8 mouse cellular contexts compared by ENCODE assay signal in genomic region chr19:61175756-61176324, GRCm38 (mm10). TPM values are rescaled to one million over a fixed set of nuclear protein-coding genes. Genes with fewer than 3 reads are reported as not detected.
DNase-seq lines count a peak whose midpoint lies in the region; ATAC-seq lines count a peak whose summit lies in the region.

Gene Gm7102 (minus strand): TSS chr19:61176309.

- H3K27me3 ChIP-seq in heart, embryonic 11.5 days (ENCODE audit: control insufficient read depth, insufficient read depth, low read length): no peaks in the 10 kb centered on the region
- H3K27me3 ChIP-seq in hindbrain, embryonic 15.5 days: no peaks in the 10 kb centered on the region

- H3K36me3 ChIP-seq in heart, embryonic 11.5 days (ENCODE audit: control insufficient read depth, insufficient read depth, low read length): no peaks in the 10 kb centered on the region
- H3K36me3 ChIP-seq in hindbrain, embryonic 15.5 days: no peaks in the 10 kb centered on the region

- DNase-seq in heart, postnatal 14 days: no peak
- peak; percentile 26 for DNase-seq in embryo, embryonic 10 days (ENCODE audit: low spot score)
- DNase-seq in yolk sac, embryonic 10.5 days (ENCODE audit: low spot score): no peak
- no peak for DNase-seq in spleen, adult 12 weeks (ENCODE audit: low spot score)
- no peak for DNase-seq in gastrocnemius, postnatal 4 days (ENCODE audit: low spot score in 2 of 2)

- H3K9ac ChIP-seq in heart, embryonic 11.5 days (ENCODE audit: low read depth, low read length): peak within 1 kb of the TSS; percentile 65
- no peak within 1 kb of the TSS for H3K9ac ChIP-seq in hindbrain, embryonic 15.5 days

- H3K4me3 ChIP-seq in heart, embryonic 11.5 days (ENCODE audit: low read depth, low read length): peak within 1 kb of the TSS; percentile 45
- H3K4me3 ChIP-seq in hindbrain, embryonic 15.5 days: peak within 1 kb of the TSS; percentile 35

- no peaks in the 10 kb centered on the region for H3K9me3 ChIP-seq in heart, embryonic 11.5 days (replicated peaks; ENCODE audit: control insufficient read depth, low read length)
- no peaks in the 10 kb centered on the region for H3K9me3 ChIP-seq in hindbrain, embryonic 15.5 days

- no peak for ATAC-seq in heart, embryonic 11.5 days (replicated peaks; ENCODE audit: insufficient number of reproducible peaks, low FRiP score, low TSS enrichment)
- ATAC-seq in hindbrain, embryonic 15.5 days (ENCODE audit: low FRiP score, low read depth): no peak
- ATAC-seq in megakaryocyte progenitor cell, adult 5-6 weeks (replicated peaks; ENCODE audit: poor library complexity): peak; percentile 39

- intact Hi-C loops in heart, postnatal 14 days (cut with DNase I): no loop called here

- 21% methylated on average over 39 of the region's 39 CpGs for WGBS in heart, embryonic 11.5 days (ENCODE audit: insufficient replicate concordance)
- WGBS in hindbrain, embryonic 15.5 days: 31% methylated on average over 39 of the region's 39 CpGs

- peak within 1 kb of the TSS; percentile 73 for H3K4me2 ChIP-seq in heart, embryonic 11.5 days
- peak within 1 kb of the TSS; percentile 53 for H3K4me2 ChIP-seq in hindbrain, embryonic 15.5 days

- no peaks in the 10 kb centered on the region for H3K4me1 ChIP-seq in heart, embryonic 11.5 days (ENCODE audit: control insufficient read depth, insufficient read depth, low read length)
- no peaks in the 10 kb centered on the region for H3K4me1 ChIP-seq in hindbrain, embryonic 15.5 days (replicated peaks)

- H3K27ac ChIP-seq in heart, embryonic 11.5 days (ENCODE audit: low read depth, low read length): no peak within 1 kb of the TSS
- H3K27ac ChIP-seq in hindbrain, embryonic 15.5 days (replicated peaks): no peak within 1 kb of the TSS

RNA-seq across cellular contexts. Expression of gene Gm7102, which starts in this region (rescaled TPM):
- polyA plus RNA-seq in heart, embryonic 11.5 days (2014; fragmentation: Nextera tagmentation; extraction: Ambion mirVana): 0.24 and 0.25 TPM in 2 replicates
- total RNA-seq in heart, postnatal 14 days (2021): under 1 TPM in 1 of 2 experiments, not detected in 1; 0.24 TPM
- polyA plus RNA-seq in hindbrain, embryonic 15.5 days (2015; fragmentation: Nextera tagmentation; extraction: Ambion mirVana): 0.18 TPM in 1 of 2 replicates, not detected in the other
- 0.17 and 0.29 TPM in 2 replicates for total RNA-seq in megakaryocyte progenitor cell, adult 5-6 weeks (2015)
- 0.12 and 0.41 TPM in 2 replicates for total RNA-seq in megakaryocyte progenitor cell, adult 5-6 weeks (2017)
- not detected for total RNA-seq in gastrocnemius, postnatal 4 days (2021)

Comparison
In these comparisons a context has a peak if more than half of its experiments do, and no peak if none do; other contexts are left out.
1. Peak in ATAC-seq in megakaryocyte progenitor cell, adult 5-6 weeks; RNA of the gene not detected or under 1 TPM.